Mouse (Mus musculus) limb, embryonic 11.5 days (tissue): ENCODE measurements around the gene Gm16181. TPM values are rescaled to one million over a fixed set of nuclear protein-coding genes. Genes with fewer than 3 reads are reported as not detected.

Experiments used
- ATAC-seq: fragments of 200-750 bp; cut with Nextera tagmentation; 2 replicates; pipeline ENCODE4 v1.8.0; 2017; ENCODE audit warnings: low read depth; ENCODE audit not compliant: insufficient number of reproducible peaks, low FRiP score, low TSS enrichment
- DNase-seq: peaks from one replicate; pipeline ENCODE4 v3.0.0-alpha.2; 2015; ENCODE audit warnings: low spot score
- H3K27ac ChIP-seq: fragments of 300-500 bp; sonication (generic); replicated peaks from 2 replicates; pipeline ENCODE4 v1.5.1; 2014; ENCODE audit warnings: low read depth, mild to moderate bottlenecking, low read length
- H3K27me3 ChIP-seq: fragments of 300-500 bp; sonication (generic); 2 replicates; pipeline ENCODE4 v1.6.1; 2014; ENCODE audit warnings: mild to moderate bottlenecking, low read length, mixed read lengths; ENCODE audit not compliant: control insufficient read depth, insufficient read depth
- H3K36me3 ChIP-seq: fragments of 300-500 bp; sonication (generic); 2 replicates; pipeline ENCODE4 v1.6.1; 2014; ENCODE audit warnings: mild to moderate bottlenecking, low read length, moderate library complexity, mixed read lengths; ENCODE audit not compliant: control insufficient read depth, insufficient read depth
- H3K4me1 ChIP-seq: fragments of 300-500 bp; sonication (generic); 2 replicates; pipeline ENCODE4 v1.6.1; 2014; ENCODE audit warnings: low read length, mixed read lengths; ENCODE audit not compliant: control insufficient read depth, insufficient read depth
- H3K4me2 ChIP-seq: fragments of 300-500 bp; sonication (generic); 2 replicates; pipeline ENCODE4 v1.6.1; 2014; ENCODE audit warnings: low read depth, mild to moderate bottlenecking, moderate library complexity; ENCODE audit not compliant: severe bottlenecking
- H3K4me3 ChIP-seq: fragments of 300-500 bp; sonication (generic); 2 replicates; pipeline ENCODE4 v1.5.1; 2014; ENCODE audit warnings: low read depth, low read length
- H3K9ac ChIP-seq: fragments of 300-500 bp; sonication (generic); 2 replicates; pipeline ENCODE4 v1.6.1; 2014; ENCODE audit warnings: mild to moderate bottlenecking, low read length
- H3K9me3 ChIP-seq: fragments of 300-500 bp; sonication (generic); 2 replicates; pipeline ENCODE4 v1.6.1; 2016; ENCODE audit warnings: low read length; ENCODE audit not compliant: control insufficient read depth
- WGBS: fragments of 180-500 bp; shearing (Covaris S2); extraction: QIAGEN DNeasy Blood & Tissue Kit; methylation state at CpG from one replicate; pipeline ENCODE4 v1.1.7; 2014; 5-methylcytosine and 5-hydroxymethylcytosine counted together
- polyA plus RNA-seq: library from polyadenylated mRNA; unstranded; fragments of >200 nt; fragmentation: Nextera tagmentation; extraction: Ambion mirVana; gene quantifications from 2 replicates; pipeline ENCODE4 v1.2.1, GENCODE M21; 2014

The Gm16181 gene
- polyA plus RNA-seq, 1 experiment from 2014 or later = not detected

GRCm38 (mm10) chr17:35252619-35253292 is 32.1 kb downstream of the Gm16181 start:
- no peak overlapping the region for H3K4me2 ChIP-seq
- H3K27me3 ChIP-seq = no peaks in the 10 kb centered on the region
- no peak for ATAC-seq
- no peak for DNase-seq
- H3K9ac ChIP-seq = no peak overlapping the region
- H3K36me3 ChIP-seq = peaks cover 48% of the 10 kb centered on the region
- 86% methylated on average over 18 of the region's 18 CpGs for WGBS
- no peak overlapping the region for H3K27ac ChIP-seq
- H3K4me1 ChIP-seq = no peaks in the 10 kb centered on the region
- H3K4me3 ChIP-seq = no peak overlapping the region
- no peaks in the 10 kb centered on the region for H3K9me3 ChIP-seq

- H3K4me3 ChIP-seq = no peak overlapping the region
- DNase-seq (no peak), ATAC-seq (no peak)
- WGBS = 90% methylated on average over 32 of the region's 32 CpGs
- no peaks in the 10 kb centered on the region for H3K27me3 ChIP-seq
- no peak overlapping the region for H3K4me2 ChIP-seq
- H3K4me1 ChIP-seq = no peaks in the 10 kb centered on the region
- no peaks in the 10 kb centered on the region for H3K9me3 ChIP-seq
- no peak overlapping the region for H3K27ac ChIP-seq
- no peak overlapping the region for H3K9ac ChIP-seq
- peaks cover 41% of the 10 kb centered on the region for H3K36me3 ChIP-seq
Observed at GRCm38 (mm10) chr17:35253293-35254093, 32.9 kb downstream of the Gm16181 start.

GRCm38 (mm10) chr17:35254241-35255098 is 33.8 kb downstream of the Gm16181 start:
- Histone ChIP-seq H3K9ac (no peak overlapping the region), H3K4me1 (no peaks in the 10 kb centered on the region), H3K36me3 (peaks cover 32% of the 10 kb centered on the region), H3K27ac (no peak overlapping the region), H3K4me2 (no peak overlapping the region), H3K4me3 (no peak overlapping the region), H3K9me3 (no peaks in the 10 kb centered on the region), H3K27me3 (no peaks in the 10 kb centered on the region)
- ATAC-seq (peak; percentile 37; the same call in 1 of the 2 replicates), DNase-seq (peak; percentile 67)
- 61% methylated on average over 11 of the region's 11 CpGs for WGBS

- peaks cover 25% of the 10 kb centered on the region for H3K36me3 ChIP-seq
- H3K9me3 ChIP-seq = no peaks in the 10 kb centered on the region
- H3K27me3 ChIP-seq = no peaks in the 10 kb centered on the region
- WGBS = 76% methylated on average over 3 of the region's 3 CpGs
- no peak overlapping the region for H3K9ac ChIP-seq
- ATAC-seq (no peak), DNase-seq (no peak)
- H3K4me1 ChIP-seq = no peaks in the 10 kb centered on the region
- H3K27ac ChIP-seq = no peak overlapping the region
- H3K4me2 ChIP-seq = no peak overlapping the region
- no peak overlapping the region for H3K4me3 ChIP-seq
Observed at GRCm38 (mm10) chr17:35255301-35255700, 34.7 kb downstream of the Gm16181 start.

DNA sequence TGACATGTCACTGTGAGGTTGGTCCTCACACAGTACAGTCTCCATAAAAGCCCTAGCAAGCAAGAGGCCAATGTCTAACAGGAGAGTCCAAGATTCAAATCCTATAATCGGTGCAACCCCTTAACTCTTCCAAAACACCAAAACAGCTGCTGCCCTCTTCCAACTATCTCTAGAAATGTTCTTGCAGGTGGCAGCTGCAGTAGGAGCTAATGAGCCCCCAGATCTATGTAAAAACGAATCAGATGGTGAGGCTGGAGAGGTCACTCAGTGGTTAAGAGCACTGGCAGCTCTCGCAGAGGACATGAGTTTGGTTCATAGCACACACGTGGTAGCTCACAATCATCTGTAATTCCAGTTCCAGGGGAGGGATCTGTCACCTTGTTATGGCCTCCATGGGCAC is 35.1 kb downstream of the Gm16181 start:
- Histone ChIP-seq H3K27me3 (0 out of 2 replicates have a peak, but pooled peaks cover under 1% of the 10 kb centered on the region), H3K36me3 (peaks cover 21% of the 10 kb centered on the region), H3K4me3 (no peak overlapping the region), H3K4me2 (peak overlapping the region; percentile 10; the same call in 1 of the 2 replicates), H3K9me3 (no peaks in the 10 kb centered on the region), H3K9ac (no peak overlapping the region), H3K4me1 (no peaks in the 10 kb centered on the region), H3K27ac (no peak overlapping the region)
- ATAC-seq (no peak), DNase-seq (no peak)
- WGBS = 57% methylated on average over 4 of the region's 4 CpGs

DNA sequence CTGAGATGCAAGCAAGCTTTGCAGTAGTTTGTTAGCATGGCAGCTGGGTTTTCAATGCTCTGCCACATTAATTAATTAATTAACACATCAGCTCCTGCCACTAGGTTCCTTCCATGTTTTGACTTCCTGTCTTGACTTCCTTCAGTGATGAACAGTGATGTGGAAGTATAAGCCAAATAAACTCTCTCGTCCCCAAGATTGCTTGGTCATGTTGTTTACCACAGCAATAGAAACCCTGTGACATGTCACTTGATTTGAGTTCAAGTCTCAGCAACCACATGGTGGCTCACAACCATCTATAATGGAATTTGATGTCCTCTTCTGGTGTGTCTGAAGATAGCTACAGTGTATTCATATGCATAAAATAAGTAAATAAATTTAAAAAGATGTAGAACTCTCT is 36.7 kb downstream of the Gm16181 start:
- no peak overlapping the region for H3K27ac ChIP-seq
- WGBS = 80% methylated on average over 1 of the region's 1 CpGs
- DNase-seq (no peak), ATAC-seq (no peak)
- H3K36me3 ChIP-seq = peaks cover 12% of the 10 kb centered on the region
- H3K4me2 ChIP-seq = no peak overlapping the region
- peaks cover 10% of the 10 kb centered on the region for H3K27me3 ChIP-seq
- no peak overlapping the region for H3K4me3 ChIP-seq
- H3K9ac ChIP-seq = no peak overlapping the region
- no peaks in the 10 kb centered on the region for H3K9me3 ChIP-seq
- no peaks in the 10 kb centered on the region for H3K4me1 ChIP-seq

- Histone ChIP-seq H3K9ac (no peak overlapping the region), H3K27me3 (peaks cover 10% of the 10 kb centered on the region), H3K9me3 (no peaks in the 10 kb centered on the region), H3K4me2 (peak overlapping the region; percentile 8; the same call in 1 of the 2 replicates), H3K4me3 (no peak overlapping the region), H3K36me3 (peaks cover 8% of the 10 kb centered on the region), H3K4me1 (no peaks in the 10 kb centered on the region), H3K27ac (no peak overlapping the region)
- no peak for ATAC-seq
- peak; percentile 89 for DNase-seq
- 19% methylated on average over 17 of the region's 17 CpGs for WGBS
Observed at GRCm38 (mm10) chr17:35257824-35258491, 37.3 kb downstream of the Gm16181 start.
